Mouse (Mus musculus): Measurements from ENCODE around the gene Flot1. TPM values are rescaled to one million over a fixed set of nuclear protein-coding genes. Genes with fewer than 3 reads are reported as not detected.

The Flot1 gene
- polyA plus RNA-seq, 1 experiment from 2014 or later, result 55.8 TPM

DNA sequence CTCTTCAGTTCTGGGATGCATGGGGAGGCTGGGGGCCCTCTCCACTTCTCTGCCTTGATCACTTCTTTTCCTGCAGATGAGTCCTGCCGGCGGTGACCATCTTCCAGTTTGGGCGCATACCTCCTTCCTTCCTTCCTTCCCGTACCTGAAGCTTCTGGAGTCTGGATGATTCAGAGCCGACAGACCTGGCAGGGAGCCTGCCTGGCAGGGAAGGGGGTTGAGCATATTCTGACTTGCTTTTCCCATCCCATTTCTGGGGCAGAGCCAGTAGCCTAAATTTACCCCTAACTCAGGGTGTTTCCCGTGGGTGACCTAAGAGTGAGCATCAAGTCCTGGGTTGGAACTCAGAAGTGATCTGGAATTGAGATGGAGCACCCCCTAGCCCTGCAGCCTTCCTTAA, 51.7 kb downstream of the Flot1 start:
- Histone ChIP-seq H3K4me3 (replicated peaks; ENCODE audit: low read length) (no peak overlapping the region), H3K4me1 (ENCODE audit: control insufficient read depth, insufficient read depth, low read length) (peaks cover 23% of the 10 kb centered on the region), H3K36me3 (ENCODE audit: control insufficient read depth, insufficient read depth, low read length) (peaks cover 6% of the 10 kb centered on the region; the same call in 1 of the 2 replicates), H3K27ac (ENCODE audit: low read length) (no peak overlapping the region), H3K9me3 (replicated peaks; ENCODE audit: control insufficient read depth, low read length) (peaks cover 5% of the 10 kb centered on the region; the same call in 1 of the 2 replicates), H3K9ac (ENCODE audit: low read length) (no peak overlapping the region), H3K4me2 (ENCODE audit: low read depth, low read length) (no peak overlapping the region), H3K27me3 (ENCODE audit: control insufficient read depth, insufficient read depth, low read length) (no peaks in the 10 kb centered on the region)
- 86% methylated on average over 6 of the region's 6 CpGs for WGBS
- no peak for ATAC-seq (ENCODE audit: insufficient read depth, low FRiP score)

DNA sequence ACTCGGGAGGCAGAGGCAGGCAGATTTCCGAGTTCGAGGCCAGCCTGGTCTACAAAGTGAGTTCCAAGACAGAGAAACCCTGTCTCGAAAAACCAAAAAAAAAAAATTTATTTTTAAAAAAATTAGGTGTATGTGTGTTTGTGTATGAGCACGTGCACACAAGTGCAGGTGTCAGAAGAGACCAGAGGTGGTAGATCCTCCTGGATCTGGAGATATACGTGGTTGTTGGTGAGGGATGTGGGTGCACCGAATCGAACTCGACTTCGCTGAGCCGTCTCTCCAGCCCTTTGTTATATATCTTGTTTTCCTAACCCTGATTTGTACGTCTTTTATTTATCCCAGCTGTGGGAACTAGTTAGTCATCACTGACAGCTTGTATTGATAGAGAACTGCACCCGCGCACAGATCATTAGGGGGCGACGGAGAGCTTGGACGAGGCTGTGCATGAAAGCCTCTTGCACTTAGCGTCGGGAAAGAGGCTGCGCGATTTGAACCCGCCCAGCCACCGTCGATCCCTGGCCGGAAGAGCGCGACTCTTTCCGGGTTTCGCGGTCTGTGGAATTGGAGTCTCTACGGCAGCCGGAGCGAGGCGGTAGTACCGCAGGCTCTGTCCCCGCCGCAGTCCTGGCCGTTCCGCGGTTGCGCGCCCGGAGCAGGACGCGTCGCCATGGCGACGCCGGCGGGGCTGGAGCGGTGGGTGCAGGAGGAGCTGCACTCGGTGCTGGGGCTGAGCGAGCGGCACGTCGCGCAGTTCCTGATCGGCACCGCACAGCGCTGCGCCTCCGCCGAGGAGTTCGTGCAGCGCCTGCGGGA, 56.4 kb downstream of the Flot1 start, which contains the start of gene Dhx16:
Gene Dhx16 (plus strand): TSS at position 575 of the 813 bp plus-strand sequence.
- Histone ChIP-seq H3K4me1 (ENCODE audit: control insufficient read depth, insufficient read depth, low read length) (peaks cover 7% of the 10 kb centered on the region), H3K4me3 (replicated peaks; ENCODE audit: low read length) (peak within 1 kb of the TSS; percentile 94), H3K9me3 (replicated peaks; ENCODE audit: control insufficient read depth, low read length) (no peaks in the 10 kb centered on the region), H3K9ac (ENCODE audit: low read length) (peak within 1 kb of the TSS; percentile 88), H3K4me2 (ENCODE audit: low read depth, low read length) (peak within 1 kb of the TSS; percentile 67), H3K27me3 (ENCODE audit: control insufficient read depth, insufficient read depth, low read length) (no peaks in the 10 kb centered on the region), H3K36me3 (ENCODE audit: control insufficient read depth, insufficient read depth, low read length) (no peaks in the 10 kb centered on the region), H3K27ac (ENCODE audit: low read length) (peak within 1 kb of the TSS; percentile 66; the same call in 1 of the 2 replicates)
- peak; percentile 92 for ATAC-seq (ENCODE audit: insufficient read depth, low FRiP score)
- 5% methylated on average over 66 of the region's 66 CpGs for WGBS

Small RNA genes lying within 50 kb of the gene (microRNA-seq; reads per million reads assigned to microRNA genes)
- not detected for gene Gm28033

Other genes with a start within 250 kb of the Flot1 start
- gene Sfta2, start 221.7 kb upstream of the Flot1 start, polyA plus RNA-seq (2015; fragmentation: Nextera tagmentation; extraction: Ambion mirVana), result 10.2 and 14.0 TPM in 2 replicates
- gene Gm9573, start 196.6 kb upstream of the Flot1 start, polyA plus RNA-seq (2015; fragmentation: Nextera tagmentation; extraction: Ambion mirVana), result 2.9 and 4.5 TPM in 2 replicates
- 71.0 and 145 TPM in 2 replicates for gene Mucl3, start 179.5 kb upstream of the Flot1 start, polyA plus RNA-seq (2015; fragmentation: Nextera tagmentation; extraction: Ambion mirVana)
- gene Vars2, start 155.6 kb upstream of the Flot1 start, polyA plus RNA-seq (2015; fragmentation: Nextera tagmentation; extraction: Ambion mirVana), result 17.2 and 17.4 TPM in 2 replicates
- 38.6 and 41.5 TPM in 2 replicates for gene Gtf2h4, start 149.5 kb upstream of the Flot1 start, polyA plus RNA-seq (2015; fragmentation: Nextera tagmentation; extraction: Ambion mirVana)
- 81.5 and 86.5 TPM in 2 replicates for gene Ddr1, start 118.6 kb upstream of the Flot1 start, polyA plus RNA-seq (2015; fragmentation: Nextera tagmentation; extraction: Ambion mirVana)
- gene Ier3, start 1.5 kb upstream of the Flot1 start, polyA plus RNA-seq (2015; fragmentation: Nextera tagmentation; extraction: Ambion mirVana), result 22.1 and 24.4 TPM in 2 replicates
- 649 and 665 TPM in 2 replicates for gene Tubb5, start 15.1 kb downstream of the Flot1 start, polyA plus RNA-seq (2015; fragmentation: Nextera tagmentation; extraction: Ambion mirVana)
- 11.7 and 16.2 TPM in 2 replicates for gene Mdc1, start 18.3 kb downstream of the Flot1 start, polyA plus RNA-seq (2015; fragmentation: Nextera tagmentation; extraction: Ambion mirVana)
- gene Nrm, start 38.1 kb downstream of the Flot1 start, polyA plus RNA-seq (2015; fragmentation: Nextera tagmentation; extraction: Ambion mirVana), result 48.9 and 51.5 TPM in 2 replicates
- gene Ppp1r18, start 42.4 kb downstream of the Flot1 start, polyA plus RNA-seq (2015; fragmentation: Nextera tagmentation; extraction: Ambion mirVana), result 20.1 and 20.2 TPM in 2 replicates
- 33.8 and 44.1 TPM in 2 replicates for gene Dhx16, start 56.6 kb downstream of the Flot1 start, polyA plus RNA-seq (2015; fragmentation: Nextera tagmentation; extraction: Ambion mirVana)
- 19.1 and 22.9 TPM in 2 replicates for gene 2310061I04Rik, start 74.2 kb downstream of the Flot1 start, polyA plus RNA-seq (2015; fragmentation: Nextera tagmentation; extraction: Ambion mirVana)
- 50.8 and 51.9 TPM in 2 replicates for gene Atat1, start 86.8 kb downstream of the Flot1 start, polyA plus RNA-seq (2015; fragmentation: Nextera tagmentation; extraction: Ambion mirVana)
- gene Mrps18b, start 93.2 kb downstream of the Flot1 start, polyA plus RNA-seq (2015; fragmentation: Nextera tagmentation; extraction: Ambion mirVana), result 83.2 and 87.3 TPM in 2 replicates
- gene Ppp1r10, start 93.2 kb downstream of the Flot1 start, polyA plus RNA-seq (2015; fragmentation: Nextera tagmentation; extraction: Ambion mirVana), result 33.1 and 34.3 TPM in 2 replicates
- gene Abcf1, start 146.5 kb downstream of the Flot1 start, polyA plus RNA-seq (2015; fragmentation: Nextera tagmentation; extraction: Ambion mirVana), result 87.7 and 88.9 TPM in 2 replicates
- gene Gnl1, start 156.6 kb downstream of the Flot1 start, polyA plus RNA-seq (2015; fragmentation: Nextera tagmentation; extraction: Ambion mirVana), result 42.7 and 45.0 TPM in 2 replicates
- gene Prr3, start 157.0 kb downstream of the Flot1 start, polyA plus RNA-seq (2015; fragmentation: Nextera tagmentation; extraction: Ambion mirVana), result 23.4 and 25.6 TPM in 2 replicates
- 2.7 TPM in 2 replicates for gene H2-T24, start 197.3 kb downstream of the Flot1 start, polyA plus RNA-seq (2015; fragmentation: Nextera tagmentation; extraction: Ambion mirVana)
- gene H2-T23, start 209.6 kb downstream of the Flot1 start, polyA plus RNA-seq (2015; fragmentation: Nextera tagmentation; extraction: Ambion mirVana), result 16.9 and 17.5 TPM in 2 replicates
- 19.9 and 23.5 TPM in 2 replicates for gene H2-T22, start 219.5 kb downstream of the Flot1 start, polyA plus RNA-seq (2015; fragmentation: Nextera tagmentation; extraction: Ambion mirVana)
- 0.15 TPM in 1 of 2 replicates, not detected in the other for gene Gm6034, start 219.7 kb downstream of the Flot1 start, polyA plus RNA-seq (2015; fragmentation: Nextera tagmentation; extraction: Ambion mirVana)
- gene Gm11127, start 235.1 kb downstream of the Flot1 start, polyA plus RNA-seq (2015; fragmentation: Nextera tagmentation; extraction: Ambion mirVana), result 0.85 and 0.89 TPM in 2 replicates